Mouse (Mus musculus): ENCODE results near the gene Bsph1.
"Not testable (repeated sequence)": the region's sequence is repeated elsewhere in the genome, so short reads cannot be mapped to it uniquely, and the experiment has no call there.

Gene Bsph1

DNA sequence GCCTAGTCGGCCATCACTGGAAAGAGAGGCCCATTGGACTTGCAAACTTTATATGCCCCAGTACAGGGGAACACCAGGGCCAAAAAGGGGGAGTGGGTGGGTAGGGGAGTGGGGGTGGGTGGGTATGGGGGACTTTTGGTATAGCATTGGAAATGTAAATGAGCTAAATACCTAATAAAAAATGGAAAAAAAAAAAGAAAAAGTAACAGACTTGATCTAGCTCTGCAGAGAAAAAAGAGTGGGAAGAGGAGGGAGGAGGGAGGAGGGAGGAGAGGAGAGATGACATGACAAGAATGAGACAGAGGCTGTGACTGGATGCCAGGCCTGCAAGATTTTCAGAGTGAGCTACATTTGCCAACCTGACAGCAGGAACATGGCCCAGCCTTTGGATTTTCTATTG lies at the start of gene Bsph1:
TSS of gene Bsph1 (plus strand) at position 301 of the 400 bp plus-strand sequence.
- DNase-seq = not testable (repeated sequence)

DNA sequence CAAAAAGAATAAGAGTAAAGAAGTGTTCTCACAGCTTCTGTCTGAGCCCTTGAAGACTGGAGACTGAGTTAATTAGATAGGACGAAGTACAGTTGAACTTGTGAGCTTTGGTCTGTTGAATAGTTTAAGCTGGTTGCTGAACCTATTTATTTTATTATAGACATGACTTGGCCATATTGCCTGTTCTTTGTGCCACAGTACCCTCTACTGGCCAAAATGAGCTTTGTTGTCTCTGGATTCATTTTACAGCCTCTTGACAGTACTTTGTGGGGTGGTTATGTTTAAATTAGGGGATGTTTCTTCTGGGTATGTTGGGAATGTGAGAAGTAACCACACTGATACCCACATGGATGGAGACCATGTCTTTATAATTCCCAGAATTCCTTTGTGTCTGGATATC lies 60.9 kb downstream of the Bsph1 start:
- DNase-seq = no peak

Measured in cerebellum, adult 18-20 months (tissue).